Mouse (Mus musculus): Measurements from ENCODE around the gene Olfr24. TPM values are rescaled to one million over a fixed set of nuclear protein-coding genes. Genes with fewer than 3 reads are reported as not detected.
"Not testable (repeated sequence)": the region's sequence is repeated elsewhere in the genome, so short reads cannot be mapped to it uniquely, and the experiment has no call there.

The Olfr24 gene
- not detected for total RNA-seq (2021)

GRCm38 (mm10) chr9:18763896-18764295 is at the start of gene Olfr24:
Olfr24 (minus strand) TSS chr9:18763996.
- intact Hi-C loops (cut with DNase I): no loop called here
- DNase-seq (ENCODE audit: low spot score): no peak

GRCm38 (mm10) chr9:18785316-18785715 is 21.5 kb upstream of the Olfr24 start:
- DNase-seq (ENCODE audit: low spot score): no peak
- intact Hi-C loops (cut with DNase I): no loop called here

GRCm38 (mm10) chr9:18779476-18779875 is 15.7 kb upstream of the Olfr24 start:
- intact Hi-C loops (cut with DNase I): no loop called here
- DNase-seq (ENCODE audit: low spot score): no peak

- intact Hi-C loops (cut with DNase I): no loop called here
- no peak for DNase-seq (ENCODE audit: low spot score)
Observed at GRCm38 (mm10) chr9:18778981-18779380, 15.2 kb upstream of the Olfr24 start.

GRCm38 (mm10) chr9:18755595-18755994 is 8.2 kb downstream of the Olfr24 start:
- intact Hi-C loops (cut with DNase I): no loop called here
- DNase-seq (ENCODE audit: low spot score): no peak

GRCm38 (mm10) chr9:18744639-18745038 is 19.2 kb downstream of the Olfr24 start:
- no peak for DNase-seq (ENCODE audit: low spot score)

GRCm38 (mm10) chr9:18734177-18734576 is 29.6 kb downstream of the Olfr24 start:
- DNase-seq (ENCODE audit: low spot score); intact Hi-C loops (cut with DNase I): not testable (repeated sequence)

More at GRCm38 (mm10) chr9:18744639-18745038, 19.2 kb downstream of the Olfr24 start:
- intact Hi-C loops (cut with DNase I): no loop called here

GRCm38 (mm10) chr9:18722712-18723099 is 41.1 kb downstream of the Olfr24 start:
- DNase-seq (ENCODE audit: low spot score): no peak
- intact Hi-C loops (cut with DNase I): no loop called here

GRCm38 (mm10) chr9:18721931-18722711 is 41.7 kb downstream of the Olfr24 start:
- intact Hi-C loops (cut with DNase I): no loop called here
- no peak for DNase-seq (ENCODE audit: low spot score)

- no peak for DNase-seq (ENCODE audit: low spot score)
- intact Hi-C loops (cut with DNase I): no loop called here
Observed at GRCm38 (mm10) chr9:18721011-18721410, 42.8 kb downstream of the Olfr24 start.

- intact Hi-C loops (cut with DNase I): no loop called here
- no peak for DNase-seq (ENCODE audit: low spot score)
Observed at GRCm38 (mm10) chr9:18705628-18706027, 58.2 kb downstream of the Olfr24 start.

Other genes with a start within 250 kb of the Olfr24 start
- gene Muc16, start 89.5 kb downstream of the Olfr24 start, total RNA-seq (2021): 1 to 10 TPM; 6.2 to 8.1 TPM
- gene Olfr828, start 55.5 kb upstream of the Olfr24 start, total RNA-seq (2021): not detected
- gene Olfr829, start 90.9 kb upstream of the Olfr24 start, total RNA-seq (2021): not detected
- not detected for gene Olfr830, start 110.7 kb upstream of the Olfr24 start, total RNA-seq (2021)
- not detected for gene Olfr832, start 173.1 kb upstream of the Olfr24 start, total RNA-seq (2021)
- not detected for gene Olfr834, start 224.0 kb upstream of the Olfr24 start, total RNA-seq (2021)

All from heart, postnatal 25 days (tissue).